Mouse (Mus musculus) monocyte, adult 5-6 weeks (primary cell): ENCODE data around the gene 6430571L13Rik. TPM values are rescaled to one million over a fixed set of nuclear protein-coding genes. Genes with fewer than 3 reads are reported as not detected.
"Not testable (repeated sequence)": the region's sequence is repeated elsewhere in the genome, so short reads cannot be mapped to it uniquely, and the experiment has no call there.

Experiments
- ATAC-seq: fragments of 153-309, 156-312 bp; replicated peaks from 2 replicates; pipeline ENCODE4 v1.8.0; 2017; ENCODE audit warnings: mild to moderate bottlenecking; ENCODE audit not compliant: low TSS enrichment, insufficient number of reproducible peaks, severe bottlenecking, poor library complexity, low FRiP score
- total RNA-seq: library from RNA; stranded (forward); fragments of 200-1000, 200-491, 200-594 nt; gene quantifications from 3 replicates; pipeline ENCODE4 v1.2.3, GENCODE M21; 2017

Gene 6430571L13Rik
- total RNA-seq, 1 experiment from 2014 or later, result not detected

DNA sequence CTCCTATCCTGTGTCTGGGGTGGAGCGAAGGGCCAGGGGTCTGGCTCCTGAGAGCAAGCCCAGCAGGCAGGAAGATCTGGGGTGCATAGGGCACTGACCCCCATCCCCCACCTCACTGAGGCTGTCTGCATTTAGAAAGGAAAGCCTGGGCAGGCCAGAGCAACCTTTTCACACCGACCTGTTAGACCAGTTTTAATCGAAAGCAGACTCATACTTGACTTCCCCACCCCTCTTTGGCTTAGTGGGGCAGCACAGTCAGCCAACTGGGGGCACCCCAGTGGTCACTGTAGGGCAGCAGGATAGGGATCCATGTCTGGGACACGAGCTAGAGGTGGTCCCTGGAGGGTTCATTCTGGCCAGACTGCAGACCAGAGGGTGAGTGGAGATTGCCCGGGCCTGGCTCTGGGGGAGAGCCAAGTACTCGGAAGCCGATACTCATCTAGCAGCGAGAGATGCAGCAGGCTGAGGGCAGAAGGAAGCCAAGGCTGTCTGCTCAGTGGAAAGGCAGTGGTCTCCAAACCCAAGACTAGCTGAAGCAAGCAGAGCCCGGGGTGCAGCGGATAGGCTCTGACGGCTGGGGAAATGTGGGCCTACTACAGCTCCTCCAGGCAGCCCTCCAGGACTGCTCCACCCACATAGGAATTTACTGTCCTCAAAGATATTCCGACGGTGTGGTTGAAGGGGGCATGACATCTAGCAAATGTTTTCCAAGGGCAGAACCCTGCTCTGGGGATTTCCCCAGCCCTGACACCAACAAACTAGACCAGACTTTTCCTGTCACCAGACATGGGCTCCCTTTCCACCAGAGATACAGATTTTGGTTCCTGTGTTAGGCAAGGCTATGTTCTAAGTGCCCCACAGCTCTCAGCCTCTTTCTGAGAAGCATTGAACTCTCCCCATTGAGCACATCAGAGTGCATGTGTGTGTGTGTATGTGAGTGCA is 34.5 kb upstream of the 6430571L13Rik start:
- ATAC-seq, result no peak

DNA sequence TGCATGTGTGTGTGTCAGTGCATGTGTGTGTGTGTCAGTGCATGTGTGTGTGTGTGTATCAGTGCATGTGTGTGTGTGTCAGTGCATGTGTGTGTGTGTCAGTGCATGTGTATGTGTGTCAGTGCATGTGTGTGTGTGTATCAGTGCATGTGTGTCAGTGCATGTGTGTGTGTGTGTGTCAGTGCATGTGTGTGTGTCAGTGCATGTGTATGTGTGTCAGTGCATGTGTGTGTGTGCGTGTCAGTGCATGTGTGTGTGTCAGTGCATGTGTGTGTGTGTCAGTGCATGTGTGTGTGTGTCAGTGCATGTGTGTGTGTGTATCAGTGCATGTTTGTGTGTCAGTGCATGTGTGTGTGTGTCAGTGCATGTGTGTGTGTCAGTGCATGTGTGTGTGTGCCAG is 33.7 kb upstream of the 6430571L13Rik start:
- not testable (repeated sequence) for ATAC-seq

DNA sequence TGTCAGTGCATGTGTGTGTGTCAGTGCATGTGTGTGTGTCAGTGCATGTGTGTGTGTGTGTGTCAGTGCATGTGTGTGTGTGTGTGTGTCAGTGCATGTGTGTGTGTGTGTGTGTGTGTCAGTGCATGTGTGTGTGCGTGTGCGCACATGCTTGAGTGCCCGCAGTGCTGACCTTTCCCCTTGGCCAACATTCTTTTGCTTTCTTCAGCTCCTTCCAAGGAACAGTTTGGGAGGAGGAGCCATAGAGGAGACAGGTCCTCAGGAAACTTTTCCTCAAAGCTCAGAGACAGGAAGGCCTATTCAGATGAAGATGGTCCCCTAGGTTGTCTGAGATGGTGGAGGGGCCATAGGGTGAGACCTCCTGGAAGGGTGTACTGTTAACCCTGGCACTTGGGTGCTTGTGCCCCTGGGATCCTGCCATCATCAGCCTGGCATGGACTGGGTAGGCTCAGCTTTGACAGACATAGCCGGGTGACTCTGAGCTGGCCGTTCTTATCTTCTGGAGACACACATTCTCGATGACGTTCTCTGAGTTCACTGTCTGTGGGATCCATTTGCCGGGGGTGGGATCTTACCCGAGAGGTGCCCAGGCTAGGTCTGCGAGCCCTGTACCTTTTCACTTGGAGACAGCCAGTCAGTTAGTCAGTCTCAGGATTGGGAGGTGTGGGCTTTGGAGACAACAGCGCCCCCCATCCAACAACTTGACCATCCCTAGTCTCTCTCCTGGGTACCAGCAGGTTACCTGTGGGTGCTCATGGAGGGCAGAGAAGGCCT is 33.1 kb upstream of the 6430571L13Rik start:
- ATAC-seq, result no peak

DNA sequence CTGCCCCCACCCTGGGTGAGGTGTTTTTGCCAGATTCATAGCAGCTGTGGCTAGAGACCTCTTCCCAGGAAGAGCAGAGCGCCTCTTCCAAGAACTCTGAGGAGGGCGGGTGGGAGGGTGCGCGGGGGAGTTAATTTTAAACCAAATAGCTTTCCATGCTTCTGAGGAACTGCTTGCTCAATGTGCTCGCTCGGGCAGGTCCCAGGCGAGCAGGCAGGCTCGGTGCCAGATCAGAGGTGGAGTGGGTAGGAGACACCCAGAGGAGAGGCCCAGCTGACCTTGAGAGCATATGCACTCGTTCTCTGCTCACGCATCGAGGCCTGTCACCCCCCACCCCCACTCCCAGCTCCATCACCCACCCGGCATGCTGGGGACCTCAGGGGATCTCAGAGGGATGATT is 32.5 kb upstream of the 6430571L13Rik start:
- no peak for ATAC-seq

DNA sequence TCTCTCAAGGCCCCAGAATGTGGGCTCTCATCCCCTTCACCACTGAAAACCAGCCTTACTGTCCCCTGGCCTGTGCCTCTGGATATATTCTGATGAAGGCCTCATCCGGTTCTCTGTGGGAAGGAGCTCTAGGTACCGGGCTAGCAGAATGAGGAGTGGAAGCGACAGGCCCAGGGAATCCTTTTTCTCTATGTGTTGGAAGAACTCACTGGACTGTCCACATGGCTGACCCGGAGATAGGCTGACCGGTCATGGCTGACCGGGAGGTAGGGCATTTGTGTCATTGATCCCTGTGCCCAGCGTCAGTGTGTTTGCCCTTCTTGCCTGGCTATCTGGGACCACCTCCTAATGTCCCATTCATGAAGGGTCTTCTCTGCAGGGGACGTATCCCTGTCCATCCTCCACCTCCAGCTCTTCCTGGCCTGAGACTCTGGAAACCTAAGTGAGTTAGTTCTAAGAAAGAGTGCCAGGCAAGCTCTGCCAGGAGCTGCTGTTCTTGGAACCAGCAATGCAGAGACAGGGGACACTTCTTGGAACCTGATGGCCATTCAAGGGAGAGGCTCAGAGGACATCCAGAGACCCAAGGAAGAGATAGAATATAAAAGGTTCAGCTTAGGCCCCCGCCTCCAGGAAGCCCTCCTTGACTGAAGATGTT is 31.9 kb upstream of the 6430571L13Rik start:
- no peak for ATAC-seq

DNA sequence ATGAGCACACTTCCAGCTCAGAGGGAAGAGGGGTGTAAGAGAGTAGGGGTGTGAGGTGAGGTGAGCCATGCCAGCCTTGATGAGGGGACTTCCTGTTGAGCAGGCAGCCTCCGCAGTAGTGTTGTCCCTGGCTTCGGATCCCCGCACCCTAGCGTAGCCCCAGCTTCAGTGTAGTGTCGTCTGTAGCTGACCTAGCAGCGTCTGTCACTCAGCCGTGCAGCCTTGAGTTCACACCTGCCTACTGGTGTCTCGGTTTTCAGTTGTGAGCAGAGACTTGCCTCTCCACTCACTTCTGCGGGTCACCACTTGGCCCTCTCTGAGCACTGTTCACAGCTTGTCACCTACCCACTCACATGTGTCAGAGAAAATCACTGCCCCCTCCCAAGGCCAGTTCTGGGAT is 31.2 kb upstream of the 6430571L13Rik start:
- no peak for ATAC-seq

DNA sequence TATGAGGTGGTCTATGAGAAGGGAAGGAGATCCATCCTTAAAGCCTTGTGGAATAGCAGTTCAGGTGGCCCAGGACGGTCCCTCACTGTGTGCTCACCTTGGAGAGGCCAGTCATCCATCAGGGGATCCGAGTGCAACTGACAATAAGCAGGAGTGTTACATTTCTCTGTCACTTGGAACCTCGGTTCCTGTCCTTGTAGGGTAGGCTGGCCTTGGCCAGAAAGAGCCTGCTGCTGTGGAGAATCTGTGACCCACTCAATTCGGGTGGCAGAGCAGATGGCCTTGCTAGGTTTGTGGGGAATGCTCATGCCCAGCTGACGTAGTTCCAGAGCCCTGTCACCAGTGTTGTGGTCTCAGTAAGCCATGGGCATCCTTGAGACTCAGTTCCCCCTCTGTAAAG is 30.8 kb upstream of the 6430571L13Rik start:
- ATAC-seq, result no peak

DNA sequence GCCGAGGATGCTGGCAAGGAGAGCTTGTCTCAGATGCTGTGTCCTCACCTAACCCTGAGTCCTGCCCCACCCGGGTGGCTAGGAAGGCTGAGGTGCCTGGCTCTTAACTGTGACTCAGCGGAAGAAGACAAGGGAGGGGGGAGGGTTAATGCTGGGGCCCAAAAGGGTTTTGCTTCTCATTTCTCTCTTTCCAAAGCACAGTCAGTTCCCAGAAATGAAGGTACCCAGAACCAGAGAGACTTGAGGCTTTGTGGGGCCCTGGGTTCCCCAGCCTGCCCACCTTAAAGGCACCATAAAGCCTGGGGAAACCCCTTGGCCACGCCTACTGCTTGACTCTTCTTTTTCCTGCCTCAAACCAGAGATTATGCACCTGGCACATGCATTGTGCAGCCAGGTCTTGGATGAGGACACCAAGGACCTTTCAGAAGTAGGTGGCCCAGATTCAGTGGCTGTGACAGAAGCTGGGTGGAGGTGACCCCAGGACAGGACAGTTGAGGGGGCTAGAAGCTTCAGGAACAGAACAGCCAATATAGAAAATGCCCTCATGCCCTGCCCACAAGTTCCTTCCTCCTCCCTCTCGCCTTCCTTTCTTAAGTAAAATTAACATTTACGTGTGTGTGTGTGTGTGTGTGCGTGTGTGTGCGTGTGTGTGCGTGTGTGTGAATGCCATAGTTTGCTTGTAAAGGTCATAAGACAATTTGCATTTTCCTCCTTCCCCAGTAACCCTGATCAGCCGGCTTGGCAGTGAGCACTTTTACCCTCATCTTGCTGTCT is 27.4 kb upstream of the 6430571L13Rik start:
- peak; percentile 69 for ATAC-seq

DNA sequence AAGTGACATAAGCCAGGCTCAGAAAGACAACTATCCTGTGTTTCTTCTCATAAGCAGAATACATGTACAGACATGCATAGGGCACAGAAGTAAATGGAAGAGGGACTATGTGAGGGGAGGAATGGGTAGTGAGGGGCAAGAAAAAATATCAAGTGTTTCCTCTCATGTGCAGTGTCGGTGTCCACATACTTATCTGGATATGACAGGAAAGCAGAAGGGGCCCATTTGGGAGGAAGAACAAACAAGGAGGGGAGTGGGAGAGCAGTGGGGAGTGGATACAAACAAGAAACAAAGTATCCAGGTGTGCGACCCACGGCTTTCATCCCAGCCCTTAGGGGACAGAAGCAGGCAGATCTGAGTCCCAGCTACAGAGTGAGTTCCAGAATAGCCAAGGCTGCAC is 26.5 kb upstream of the 6430571L13Rik start:
- no peak for ATAC-seq

DNA sequence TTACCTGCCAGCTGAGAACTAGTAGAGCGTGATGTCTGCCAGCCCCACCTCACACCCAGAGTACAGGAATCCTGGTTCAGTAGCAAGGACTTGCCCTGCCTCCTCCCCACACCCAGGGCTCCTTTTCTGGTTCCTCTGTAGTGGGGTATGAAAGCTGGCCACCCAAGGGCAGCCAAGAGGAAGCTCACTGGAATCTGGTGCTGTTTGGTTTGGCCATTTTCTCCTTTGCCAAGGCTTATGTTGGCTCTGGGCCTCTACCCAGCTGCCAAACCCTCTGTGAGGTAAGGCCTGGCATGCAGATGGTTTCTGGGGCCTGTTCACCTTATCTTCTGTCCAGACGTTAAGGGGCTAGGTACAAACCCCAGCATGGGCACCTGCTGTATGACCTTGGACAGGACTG is 24.6 kb upstream of the 6430571L13Rik start:
- no peak for ATAC-seq

DNA sequence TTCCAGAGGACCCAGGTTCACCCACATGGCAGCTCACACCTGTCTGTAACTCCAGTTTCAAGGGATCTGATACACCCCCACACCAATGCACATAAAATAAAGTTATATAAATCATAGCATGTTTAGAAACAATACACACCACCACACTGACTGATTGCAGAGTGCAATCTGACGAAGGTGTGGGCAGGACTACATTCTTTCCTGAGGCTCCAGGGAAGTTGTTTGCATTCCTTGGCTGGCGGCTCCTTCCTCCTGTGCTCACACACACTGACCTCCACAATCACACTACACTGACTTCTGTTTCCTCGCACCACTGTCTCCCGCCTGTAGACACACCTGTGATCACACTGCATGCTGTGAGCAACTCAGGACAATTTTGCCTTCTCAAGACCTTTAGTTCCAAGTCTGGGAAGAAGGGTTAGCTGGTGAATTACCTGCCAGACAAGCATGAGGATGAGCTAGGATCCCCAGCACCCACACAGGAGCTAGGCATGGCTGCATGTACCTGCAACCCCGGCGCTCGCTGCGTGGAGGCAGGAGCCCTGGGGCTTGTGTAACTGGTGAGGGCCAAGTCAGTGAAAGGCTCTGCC is 17.8 kb upstream of the 6430571L13Rik start:
- ATAC-seq, result no peak

DNA sequence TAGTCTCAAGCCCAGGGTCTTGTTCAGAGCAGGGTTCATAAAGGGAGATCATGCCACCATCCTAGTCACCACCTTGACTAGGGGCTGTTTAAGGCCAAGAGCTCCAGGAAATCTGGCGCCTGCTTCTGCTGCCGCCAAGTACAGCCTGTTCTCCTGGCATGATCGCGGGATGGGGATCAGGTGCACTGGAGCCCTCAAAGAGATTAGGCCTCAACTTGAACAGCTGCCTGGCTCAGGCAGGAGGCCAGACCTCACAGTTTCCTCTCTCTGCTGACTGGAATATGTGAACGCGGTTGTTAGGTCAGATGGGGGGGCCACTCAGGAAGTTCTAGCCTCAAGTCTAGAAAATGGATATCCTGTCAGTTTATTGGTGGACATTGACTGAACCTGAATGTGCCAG is 16.8 kb upstream of the 6430571L13Rik start:
- no peak for ATAC-seq

DNA sequence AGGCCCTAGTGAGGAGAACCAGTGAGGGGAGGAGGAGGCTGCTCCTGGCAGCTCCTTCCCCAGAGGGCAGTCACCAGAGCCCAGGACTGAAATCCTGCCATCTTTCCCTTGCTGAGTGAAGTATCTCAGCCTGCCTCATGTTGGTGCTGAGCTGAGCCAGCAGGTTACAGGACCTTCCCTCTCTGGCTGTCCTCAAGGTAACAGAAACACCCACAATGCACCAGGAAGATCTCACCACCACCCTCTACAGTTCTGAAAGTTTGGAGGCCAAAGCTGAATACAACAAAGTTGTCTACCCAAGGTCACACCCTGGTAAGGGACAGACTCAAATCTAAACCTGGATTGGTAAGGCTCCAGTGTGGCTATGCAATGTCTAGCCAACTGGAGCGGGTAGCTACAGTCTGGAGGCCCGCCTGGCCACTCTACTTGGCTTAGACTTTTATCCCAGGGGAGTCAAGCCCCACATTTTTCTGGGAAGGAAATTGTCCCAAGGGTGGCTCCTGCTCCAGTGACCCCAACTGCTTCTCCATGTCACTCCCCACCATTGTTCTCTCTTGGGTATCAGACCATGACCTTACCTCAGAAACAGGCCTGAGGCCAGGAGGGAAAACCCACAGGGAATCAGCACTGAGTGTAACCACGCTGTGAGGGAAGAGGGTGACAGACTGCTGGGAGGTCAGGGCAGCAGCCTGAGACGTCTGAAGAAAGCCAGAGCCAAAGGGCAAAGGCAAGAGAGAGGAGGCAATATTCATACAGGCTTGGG is 15.4 kb upstream of the 6430571L13Rik start:
- ATAC-seq, result no peak

DNA sequence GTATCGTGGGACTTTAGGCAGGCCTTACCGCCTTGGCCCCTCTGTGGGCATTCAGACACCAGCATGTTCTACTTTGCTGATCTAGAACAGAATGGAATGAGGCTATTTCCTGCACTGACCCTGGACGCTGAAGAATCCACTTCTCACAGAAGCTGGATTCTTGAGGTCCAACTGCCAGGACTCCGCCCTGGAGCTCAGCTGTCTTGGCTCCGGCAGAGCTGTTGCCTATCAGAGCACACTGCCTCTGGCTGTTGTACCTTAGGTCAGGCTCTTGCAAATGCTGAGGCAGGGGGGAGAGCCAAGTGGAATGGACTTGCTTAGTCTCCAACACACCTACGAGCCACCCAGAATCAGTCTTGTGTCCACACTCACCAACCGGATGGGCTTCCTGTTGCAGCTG is 14.5 kb upstream of the 6430571L13Rik start:
- ATAC-seq, result no peak

DNA sequence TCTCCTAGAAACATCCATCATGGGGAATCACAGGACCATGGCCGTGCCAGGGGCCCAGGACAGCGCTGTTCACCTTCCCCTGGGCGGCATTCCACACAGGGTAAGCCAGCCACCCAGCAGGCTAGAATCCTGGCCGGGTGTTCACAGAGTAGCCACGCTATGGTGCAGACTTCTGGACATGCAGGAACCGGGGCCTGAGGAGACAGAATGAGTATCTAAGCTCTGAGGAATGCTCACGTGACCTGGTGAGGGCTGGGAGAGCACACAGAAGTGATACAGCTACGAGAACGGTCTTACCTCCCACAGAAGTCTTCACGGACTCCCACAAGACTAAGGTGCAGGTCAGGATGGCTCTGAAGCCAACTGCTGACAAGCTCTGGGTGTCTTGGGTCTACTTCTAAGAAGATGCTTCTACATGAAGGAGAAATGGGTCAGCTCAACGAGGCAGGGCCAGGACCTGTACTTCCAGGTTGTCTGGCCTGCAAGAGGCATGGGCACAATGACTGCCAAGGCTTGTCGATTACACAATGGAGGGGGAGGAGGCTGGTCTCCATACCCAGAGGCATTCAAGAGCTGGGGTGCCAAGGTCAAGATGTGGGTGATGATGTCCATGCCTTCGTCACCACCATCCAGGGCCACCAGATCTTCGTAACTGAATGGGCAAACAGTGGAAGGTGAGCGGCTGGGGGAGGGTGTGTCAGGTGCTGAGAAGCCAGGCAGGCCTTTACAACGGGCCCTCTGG is 12.4 kb upstream of the 6430571L13Rik start:
- no peak for ATAC-seq

DNA sequence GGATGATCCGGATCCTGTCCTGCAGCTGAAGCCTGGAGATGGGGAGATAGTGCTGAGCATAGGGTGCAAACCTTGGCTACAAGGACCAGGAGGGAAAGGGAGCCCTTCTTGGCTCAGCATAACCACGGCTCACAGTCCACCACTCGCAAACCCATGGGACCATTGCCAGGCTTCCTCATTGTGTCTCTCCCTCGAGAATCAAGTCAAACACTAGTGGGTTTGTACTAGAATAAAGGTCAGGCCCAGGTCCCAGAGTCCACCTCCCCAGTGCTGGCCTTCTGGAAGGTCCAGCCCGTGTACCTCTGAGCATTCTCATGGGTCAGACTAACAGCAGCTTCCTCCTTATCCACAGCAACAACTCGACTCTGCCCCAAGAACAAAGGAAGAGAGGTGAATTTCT is 9.6 kb upstream of the 6430571L13Rik start:
- ATAC-seq, result no peak

DNA sequence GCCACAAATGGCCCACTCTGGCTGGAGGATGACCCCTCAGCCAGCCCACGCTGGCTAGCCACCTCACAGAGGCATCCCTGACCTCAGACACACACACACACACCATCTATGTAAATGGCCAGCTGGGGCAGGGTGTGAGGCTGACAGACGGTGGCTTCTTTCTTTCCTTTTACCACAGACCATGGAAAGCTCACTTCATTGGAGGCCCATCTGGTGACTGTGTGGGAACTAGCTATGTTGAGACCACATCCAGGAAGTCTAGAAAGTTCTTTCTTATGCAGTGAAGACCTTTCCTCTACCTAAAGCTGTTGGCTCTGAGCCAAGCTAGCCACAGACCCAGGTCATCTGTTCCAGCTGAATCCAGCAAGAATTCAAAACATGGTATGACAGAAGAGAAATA is 6.7 kb upstream of the 6430571L13Rik start:
- no peak for ATAC-seq
